Mouse (Mus musculus): ENCODE data around the gene Coro2b. TPM values are rescaled to one million over a fixed set of nuclear protein-coding genes. Genes with fewer than 3 reads are reported as not detected.

Coro2b gene
- polyA plus RNA-seq, 1 experiment from 2014 or later, result 19.9 TPM

DNA sequence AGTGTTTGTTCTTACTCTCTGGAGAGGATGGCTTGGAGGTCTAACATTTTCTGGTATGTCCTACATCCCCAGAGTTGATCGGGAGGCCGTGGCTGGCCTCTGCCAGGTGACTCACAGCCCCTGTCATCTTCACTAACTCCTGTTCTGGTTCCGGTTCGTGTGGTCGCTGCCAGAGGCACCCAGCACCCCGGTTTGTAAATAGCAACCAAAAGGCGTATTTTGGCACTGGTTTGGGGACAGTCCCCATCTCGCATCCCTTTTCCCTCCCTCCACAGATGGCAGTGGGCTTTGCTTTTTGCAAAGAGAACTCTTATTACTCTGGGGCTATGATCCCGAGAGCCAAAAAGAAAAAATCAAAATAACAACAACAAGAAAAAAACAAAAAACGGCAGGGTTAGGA, 158.9 kb downstream of the Coro2b start:
- Histone ChIP-seq H3K9me3 (ENCODE audit: low read length) (no peaks in the 10 kb centered on the region), H3K27me3 (ENCODE audit: insufficient read depth, low read length) (no peaks in the 10 kb centered on the region), H3K36me3 (ENCODE audit: insufficient read depth, low read length) (peaks cover 63% of the 10 kb centered on the region), H3K9ac (replicated peaks; ENCODE audit: low read length) (no peak overlapping the region), H3K4me2 (replicated peaks; ENCODE audit: low read depth, low read length) (no peak overlapping the region), H3K4me3 (ENCODE audit: low read length) (no peak overlapping the region), H3K4me1 (ENCODE audit: insufficient read depth, low read length) (peaks cover 8% of the 10 kb centered on the region), H3K27ac (ENCODE audit: low read length) (no peak overlapping the region)
- 89% methylated on average over 10 of the region's 10 CpGs for WGBS
- ATAC-seq (ENCODE audit: low FRiP score, low TSS enrichment), result no peak

DNA sequence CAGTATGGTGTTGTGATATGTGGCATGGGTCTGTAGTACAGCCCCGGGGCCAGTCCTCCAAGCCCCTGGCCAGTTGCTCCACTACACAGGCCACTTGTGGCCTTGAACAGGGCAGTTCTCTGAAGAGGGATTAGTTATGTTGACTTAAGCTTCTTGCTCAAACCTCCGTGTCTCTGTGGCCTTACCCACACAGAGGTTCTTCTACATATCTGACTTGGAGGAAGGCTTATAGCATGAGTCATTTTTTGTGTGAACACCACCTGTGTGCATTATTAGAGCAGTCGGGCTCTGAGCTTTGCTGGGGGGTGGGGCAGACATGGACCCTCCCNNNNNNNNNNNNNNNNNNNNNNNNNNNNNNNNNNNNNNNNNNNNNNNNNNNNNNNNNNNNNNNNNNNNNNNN, 162.6 kb downstream of the Coro2b start:
- no peak overlapping the region for H3K27ac ChIP-seq (ENCODE audit: low read length)
- H3K4me1 ChIP-seq (ENCODE audit: insufficient read depth, low read length), result peaks cover 29% of the 10 kb centered on the region
- no peak overlapping the region for H3K4me2 ChIP-seq (replicated peaks; ENCODE audit: low read depth, low read length)
- H3K27me3 ChIP-seq (ENCODE audit: insufficient read depth, low read length), result no peaks in the 10 kb centered on the region
- 0 out of 2 replicates have a peak, but pooled peaks have one; percentile 22 for ATAC-seq (ENCODE audit: low FRiP score, low TSS enrichment)
- no peak overlapping the region for H3K4me3 ChIP-seq (ENCODE audit: low read length)
- H3K9ac ChIP-seq (replicated peaks; ENCODE audit: low read length), result no peak overlapping the region
- no peaks in the 10 kb centered on the region for H3K9me3 ChIP-seq (ENCODE audit: low read length)
- 76% methylated on average over 3 of the region's 3 CpGs for WGBS
- H3K36me3 ChIP-seq (ENCODE audit: insufficient read depth, low read length), result peaks cover 62% of the 10 kb centered on the region

DNA sequence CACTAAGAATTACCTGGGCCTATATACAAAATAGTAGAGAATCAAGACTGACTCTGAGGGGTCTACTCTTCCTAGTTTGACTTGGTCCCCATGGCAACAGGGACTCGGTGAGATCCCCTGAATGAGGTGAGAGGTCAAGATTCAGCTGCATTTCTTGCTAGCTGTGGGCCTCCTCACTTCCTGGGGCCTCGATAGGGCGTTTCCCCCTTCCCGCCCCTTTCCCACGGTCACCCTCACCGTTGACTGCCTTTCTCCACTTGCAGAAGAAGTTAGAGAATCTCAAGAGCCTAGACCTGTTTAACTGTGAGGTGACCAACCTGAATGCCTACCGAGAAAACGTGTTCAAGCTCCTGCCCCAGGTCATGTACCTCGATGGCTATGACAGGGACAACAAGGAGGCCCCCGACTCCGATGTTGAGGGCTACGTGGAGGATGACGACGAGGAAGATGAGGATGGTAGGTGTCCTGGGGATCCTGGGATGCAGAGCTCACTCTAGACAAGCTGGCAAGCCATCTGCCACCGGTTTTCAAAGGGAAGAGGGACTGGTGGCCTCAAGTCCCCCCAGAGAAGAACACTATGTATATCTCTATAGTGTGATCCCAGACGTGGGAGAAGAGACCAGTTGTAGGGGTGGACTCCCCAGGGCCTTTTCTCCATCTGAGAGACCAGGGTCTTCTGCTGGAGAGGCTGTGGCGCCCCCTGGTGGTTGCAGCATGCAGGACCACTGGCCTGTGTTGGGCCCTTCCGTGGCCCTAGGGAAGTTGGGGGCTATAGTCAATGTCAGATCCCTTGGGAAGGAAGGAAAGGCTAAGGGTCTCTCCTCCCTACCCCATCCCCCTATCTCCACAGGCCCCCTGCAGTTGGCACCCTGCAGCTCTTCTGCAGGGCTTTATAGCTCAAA, 163.4 kb downstream of the Coro2b start:
- H3K4me2 ChIP-seq (replicated peaks; ENCODE audit: low read depth, low read length), result no peak overlapping the region
- H3K9ac ChIP-seq (replicated peaks; ENCODE audit: low read length), result no peak overlapping the region
- H3K36me3 ChIP-seq (ENCODE audit: insufficient read depth, low read length), result peaks cover 59% of the 10 kb centered on the region
- peak; percentile 32; the same call in 1 of the 2 replicates for ATAC-seq (ENCODE audit: low FRiP score, low TSS enrichment)
- H3K4me3 ChIP-seq (ENCODE audit: low read length), result no peak overlapping the region
- H3K27ac ChIP-seq (ENCODE audit: low read length), result no peak overlapping the region
- H3K27me3 ChIP-seq (ENCODE audit: insufficient read depth, low read length), result no peaks in the 10 kb centered on the region
- 60% methylated on average over 18 of the region's 18 CpGs for WGBS
- peaks cover 36% of the 10 kb centered on the region for H3K4me1 ChIP-seq (ENCODE audit: insufficient read depth, low read length)
- H3K9me3 ChIP-seq (ENCODE audit: low read length), result no peaks in the 10 kb centered on the region

- 78% methylated on average over 9 of the region's 9 CpGs for WGBS
- Histone ChIP-seq H3K9ac (replicated peaks; ENCODE audit: low read length) (no peak overlapping the region), H3K4me2 (replicated peaks; ENCODE audit: low read depth, low read length) (no peak overlapping the region), H3K4me1 (ENCODE audit: insufficient read depth, low read length) (peaks cover 44% of the 10 kb centered on the region), H3K36me3 (ENCODE audit: insufficient read depth, low read length) (peaks cover 52% of the 10 kb centered on the region), H3K4me3 (ENCODE audit: low read length) (no peak overlapping the region), H3K9me3 (ENCODE audit: low read length) (no peaks in the 10 kb centered on the region), H3K27me3 (ENCODE audit: insufficient read depth, low read length) (no peaks in the 10 kb centered on the region), H3K27ac (ENCODE audit: low read length) (no peak overlapping the region)
- ATAC-seq (ENCODE audit: low FRiP score, low TSS enrichment), result no peak
Observed at GRCm38 (mm10) chr9:62372556-62373221, 164.2 kb downstream of the Coro2b start.

DNA sequence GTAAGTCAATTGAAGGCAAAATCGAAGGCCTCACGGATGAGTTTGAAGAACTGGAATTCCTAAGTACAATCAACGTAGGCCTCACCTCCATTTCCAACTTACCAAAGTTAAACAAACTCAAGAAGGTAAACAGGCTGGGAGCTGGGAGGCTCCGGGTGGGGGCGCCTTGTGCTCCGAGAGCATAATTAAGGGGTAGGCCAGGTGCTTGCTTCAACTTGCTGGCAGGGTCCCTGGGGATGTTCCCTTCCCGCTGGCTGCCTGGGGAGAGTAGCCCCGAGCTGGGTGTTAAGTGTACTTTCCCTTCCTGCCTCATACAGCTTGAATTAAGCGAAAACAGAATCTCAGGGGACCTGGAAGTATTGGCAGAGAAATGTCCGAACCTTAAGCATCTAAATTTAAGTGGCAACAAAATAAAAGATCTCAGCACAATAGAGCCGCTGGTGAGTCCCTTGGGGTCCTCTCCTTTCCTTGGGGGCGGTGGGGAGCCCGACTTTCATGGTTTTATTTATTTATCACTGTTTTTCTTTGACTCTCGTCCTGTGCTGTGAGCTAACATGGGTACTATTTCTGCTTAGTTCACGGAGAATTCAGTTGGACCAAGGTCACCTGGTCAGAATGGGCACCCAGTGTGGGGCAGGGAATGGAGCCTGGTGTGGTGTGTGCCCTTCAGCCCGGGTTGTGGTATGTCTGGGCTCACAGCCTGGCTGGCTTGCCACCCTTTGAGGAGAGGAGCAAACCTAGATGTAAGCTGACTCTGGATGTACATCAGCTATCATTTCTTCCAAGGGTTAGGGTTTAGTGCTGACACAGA, 164.9 kb downstream of the Coro2b start:
- no peak overlapping the region for H3K4me2 ChIP-seq (replicated peaks; ENCODE audit: low read depth, low read length)
- H3K4me1 ChIP-seq (ENCODE audit: insufficient read depth, low read length), result peaks cover 52% of the 10 kb centered on the region
- no peaks in the 10 kb centered on the region for H3K27me3 ChIP-seq (ENCODE audit: insufficient read depth, low read length)
- no peak for ATAC-seq (ENCODE audit: low FRiP score, low TSS enrichment)
- peaks cover 45% of the 10 kb centered on the region for H3K36me3 ChIP-seq (ENCODE audit: insufficient read depth, low read length)
- 71% methylated on average over 16 of the region's 16 CpGs for WGBS
- H3K27ac ChIP-seq (ENCODE audit: low read length), result 0 out of 2 replicates have a peak overlapping the region, but pooled peaks have one; percentile 22
- no peak overlapping the region for H3K4me3 ChIP-seq (ENCODE audit: low read length)
- no peaks in the 10 kb centered on the region for H3K9me3 ChIP-seq (ENCODE audit: low read length)
- H3K9ac ChIP-seq (replicated peaks; ENCODE audit: low read length), result no peak overlapping the region

DNA sequence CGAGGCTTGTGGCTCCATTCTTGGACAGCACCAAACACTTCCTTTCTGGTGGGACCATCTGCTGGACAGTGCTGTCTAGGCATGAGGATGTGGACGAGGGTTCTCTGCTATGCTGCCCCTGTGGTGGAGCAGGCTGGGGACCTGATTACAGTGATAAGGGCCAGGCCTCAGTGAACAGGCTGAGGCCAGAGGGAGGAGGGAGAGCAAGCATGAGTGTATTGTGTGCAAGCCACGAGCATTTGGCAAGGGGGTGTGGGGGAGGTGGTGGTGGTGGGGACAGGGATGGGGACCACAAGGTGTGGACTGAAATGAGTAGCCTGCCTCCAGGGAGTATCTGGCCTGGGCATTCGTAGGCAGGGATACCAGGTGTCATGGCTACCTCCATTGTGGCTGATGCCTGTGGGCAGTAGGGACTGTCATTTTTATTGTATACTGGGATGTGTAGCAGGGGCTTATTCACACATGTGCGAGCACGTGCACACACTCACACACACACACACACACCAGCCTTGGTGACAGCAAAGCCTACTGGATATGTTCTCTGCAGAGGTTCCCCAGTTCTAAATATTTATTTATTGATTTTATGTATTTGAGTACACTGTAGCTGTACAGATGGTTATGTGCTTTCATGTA, 166.1 kb downstream of the Coro2b start:
- H3K4me1 ChIP-seq (ENCODE audit: insufficient read depth, low read length), result peaks cover 63% of the 10 kb centered on the region
- no peaks in the 10 kb centered on the region for H3K27me3 ChIP-seq (ENCODE audit: insufficient read depth, low read length)
- H3K4me3 ChIP-seq (ENCODE audit: low read length), result no peak overlapping the region
- H3K27ac ChIP-seq (ENCODE audit: low read length), result no peak overlapping the region
- no peaks in the 10 kb centered on the region for H3K9me3 ChIP-seq (ENCODE audit: low read length)
- H3K36me3 ChIP-seq (ENCODE audit: insufficient read depth, low read length), result peaks cover 34% of the 10 kb centered on the region
- no peak overlapping the region for H3K4me2 ChIP-seq (replicated peaks; ENCODE audit: low read depth, low read length)
- 58% methylated on average over 6 of the region's 6 CpGs for WGBS
- no peak overlapping the region for H3K9ac ChIP-seq (replicated peaks; ENCODE audit: low read length)
- ATAC-seq (ENCODE audit: low FRiP score, low TSS enrichment), result no peak

- 62% methylated on average over 9 of the region's 9 CpGs for WGBS
- ATAC-seq (ENCODE audit: low FRiP score, low TSS enrichment), result no peak
- peaks cover 69% of the 10 kb centered on the region for H3K4me1 ChIP-seq (ENCODE audit: insufficient read depth, low read length)
Observed at GRCm38 (mm10) chr9:62370186-62370585, 166.7 kb downstream of the Coro2b start.

More at GRCm38 (mm10) chr9:62370186-62370585, 166.7 kb downstream of the Coro2b start:
- H3K27ac ChIP-seq (ENCODE audit: low read length), result no peak overlapping the region
- no peak overlapping the region for H3K4me2 ChIP-seq (replicated peaks; ENCODE audit: low read depth, low read length)
- no peaks in the 10 kb centered on the region for H3K9me3 ChIP-seq (ENCODE audit: low read length)
- H3K9ac ChIP-seq (replicated peaks; ENCODE audit: low read length), result no peak overlapping the region
- peaks cover 28% of the 10 kb centered on the region for H3K36me3 ChIP-seq (ENCODE audit: insufficient read depth, low read length)
- H3K4me3 ChIP-seq (ENCODE audit: low read length), result no peak overlapping the region
- no peaks in the 10 kb centered on the region for H3K27me3 ChIP-seq (ENCODE audit: insufficient read depth, low read length)
